Mouse (Mus musculus) ovary, adult 18-20 months (tissue): ENCODE results near the gene Usp3.

Source experiments
- DNase-seq: peaks from one replicate; pipeline ENCODE4 v3.0.0; 2022; ENCODE audit warnings: low spot score, mixed read lengths

Usp3 gene

GRCm38 (mm10) chr9:66571986-66572700, 20.8 kb downstream of the Usp3 start:
- DNase-seq, result no peak

GRCm38 (mm10) chr9:66562215-66562614, 30.7 kb downstream of the Usp3 start:
- DNase-seq, result no peak

GRCm38 (mm10) chr9:66561496-66561895, 31.4 kb downstream of the Usp3 start:
- DNase-seq, result no peak

- no peak for DNase-seq
Observed at GRCm38 (mm10) chr9:66560728-66561127, 32.2 kb downstream of the Usp3 start.

- DNase-seq, result no peak
Observed at GRCm38 (mm10) chr9:66560295-66560694, 32.6 kb downstream of the Usp3 start.

GRCm38 (mm10) chr9:66558971-66559370, 34.0 kb downstream of the Usp3 start:
- no peak for DNase-seq

- DNase-seq, result no peak
Observed at GRCm38 (mm10) chr9:66542785-66543184, 50.2 kb downstream of the Usp3 start.

- no peak for DNase-seq
Observed at GRCm38 (mm10) chr9:66521595-66521994, 71.3 kb downstream of the Usp3 start.

- DNase-seq, result no peak
Observed at GRCm38 (mm10) chr9:66520299-66520698, 72.6 kb downstream of the Usp3 start.

GRCm38 (mm10) chr9:66518901-66519300, 74.0 kb downstream of the Usp3 start:
- DNase-seq, result no peak

GRCm38 (mm10) chr9:66518251-66518650, 74.7 kb downstream of the Usp3 start:
- no peak for DNase-seq

GRCm38 (mm10) chr9:66517746-66518145, 75.2 kb downstream of the Usp3 start:
- DNase-seq, result no peak

- DNase-seq, result no peak
Observed at GRCm38 (mm10) chr9:66516296-66516940, 76.5 kb downstream of the Usp3 start.

- DNase-seq, result no peak
Observed at GRCm38 (mm10) chr9:66515680-66516210, 77.2 kb downstream of the Usp3 start.

- DNase-seq, result no peak
Observed at GRCm38 (mm10) chr9:66515115-66515514, 77.8 kb downstream of the Usp3 start.

GRCm38 (mm10) chr9:66514256-66514770, 78.6 kb downstream of the Usp3 start, which contains the start of gene Fbxl22:
Gene Fbxl22 (minus strand): TSS chr9:66514593.
- no peak for DNase-seq

- DNase-seq, result no peak
Observed at GRCm38 (mm10) chr9:66513661-66514255, 79.2 kb downstream of the Usp3 start.

GRCm38 (mm10) chr9:66513150-66513549, 79.8 kb downstream of the Usp3 start:
- no peak for DNase-seq

- peak; percentile 79 for DNase-seq
Observed at GRCm38 (mm10) chr9:66512351-66512671, 80.6 kb downstream of the Usp3 start.

- peak; percentile 91 for DNase-seq
Observed at GRCm38 (mm10) chr9:66511580-66512350, 81.2 kb downstream of the Usp3 start.

- no peak for DNase-seq
Observed at GRCm38 (mm10) chr9:66510944-66511343, 82.0 kb downstream of the Usp3 start.

- no peak for DNase-seq
Observed at GRCm38 (mm10) chr9:66510351-66510841, 82.5 kb downstream of the Usp3 start.
